Mouse (Mus musculus) liver, adult 10 weeks (tissue): ENCODE results near the gene Zup1. TPM values are rescaled to one million over a fixed set of nuclear protein-coding genes. Genes with fewer than 3 reads are reported as not detected.

Experiments
- polyA plus RNA-seq: library from polyadenylated mRNA; stranded (reverse); fragments of 350-450 nt; fragmentation: Illumina TruSeq; extraction: RNeasy Lipid Tissue Mini Kit (QIAGEN cat#74804); gene quantifications from one replicate; pipeline ENCODE4 v1.2.3, GENCODE M21; 2014; ENCODE audit warnings: low read depth, low replicate concordance

Gene Zup1
- polyA plus RNA-seq: 16.2 TPM

DNA sequence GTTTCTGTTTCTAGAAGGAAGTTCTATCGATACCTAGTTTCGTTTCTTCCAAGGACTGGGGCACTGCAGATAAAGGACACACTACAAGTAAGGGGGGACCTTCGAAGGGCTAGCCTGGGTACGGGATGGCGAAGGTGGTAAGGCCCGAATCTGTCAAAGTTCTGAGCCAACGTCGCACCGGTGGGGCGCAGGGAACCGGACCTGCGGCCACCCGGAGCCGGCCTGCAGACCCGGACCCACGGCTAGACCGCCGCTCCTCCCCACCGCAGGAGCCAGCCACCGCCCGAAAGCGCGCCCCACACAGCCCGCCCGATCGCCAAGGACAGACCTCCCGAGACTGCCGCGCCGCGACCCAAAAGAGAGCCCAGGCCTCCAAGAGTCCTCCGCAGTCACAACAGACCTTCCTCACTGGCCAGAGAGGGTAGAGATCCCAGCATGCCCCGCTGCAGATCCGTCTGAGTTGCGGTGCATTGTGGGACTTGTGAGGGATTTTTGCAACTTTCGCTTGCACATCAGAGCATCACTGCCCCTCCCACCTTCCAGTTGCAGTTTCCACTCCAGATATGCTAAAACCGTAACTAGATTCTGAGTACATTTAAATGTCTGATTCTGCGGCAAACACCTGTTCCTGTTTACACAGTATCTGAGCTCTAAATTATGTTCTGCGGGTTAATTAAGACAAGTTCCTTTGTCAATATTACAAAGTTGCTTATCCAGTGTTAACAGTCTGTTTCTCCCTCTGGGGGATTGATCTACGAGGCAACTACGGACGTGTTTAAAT lies at the start of gene Zup1:
Zup1 (minus strand) TSS at position 467 of the 781 bp plus-strand sequence.

DNA sequence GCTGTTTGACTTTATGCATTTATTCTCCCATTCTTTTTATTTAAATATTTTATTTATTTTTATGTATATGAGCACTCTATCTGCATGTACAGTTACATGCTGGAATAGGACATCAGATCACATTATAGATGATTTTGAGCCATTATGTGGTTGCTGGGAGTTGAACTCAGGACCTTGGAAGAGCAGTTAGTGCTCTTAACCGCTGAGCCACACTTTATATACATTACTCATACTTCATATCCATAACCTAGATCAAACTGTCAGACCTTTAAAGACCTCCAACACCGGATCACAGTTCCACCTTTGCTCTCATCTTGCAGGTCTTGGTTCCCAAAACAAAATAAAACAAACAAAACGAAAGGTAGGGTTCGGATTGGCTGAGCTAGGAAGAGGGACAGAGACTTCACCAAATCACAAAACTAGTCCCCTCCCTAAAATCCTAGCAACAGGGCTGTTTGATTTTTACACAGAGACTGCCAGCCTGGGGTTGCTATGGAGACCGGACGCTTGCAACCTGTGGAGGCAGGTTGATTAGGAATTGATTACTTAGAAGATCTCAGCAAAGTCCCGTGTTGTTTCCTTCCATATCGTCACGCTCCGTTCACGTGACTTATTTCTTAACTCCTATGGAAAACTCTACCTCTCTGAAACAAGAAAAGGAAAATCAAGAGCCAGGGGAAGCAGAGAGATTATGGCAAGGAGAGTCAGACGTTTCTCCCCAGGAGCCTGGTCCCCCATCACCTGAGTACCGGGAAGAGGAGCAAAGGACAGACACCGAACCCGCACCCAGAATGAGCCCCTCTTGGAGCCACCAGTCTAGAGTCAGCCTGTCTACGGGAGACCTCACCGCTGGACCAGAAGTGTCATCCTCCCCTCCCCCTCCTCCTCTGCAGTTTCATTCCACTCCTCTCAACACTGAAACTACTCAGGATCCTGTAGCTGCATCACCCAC lies 46.3 kb downstream of the Zup1 start, which contains the start of gene Rsph4a:
Rsph4a (plus strand) TSS at position 582 of the 952 bp plus-strand sequence.

Other genes starting within 250 kb of the Zup1 start
- gene Sult3a2, start 164.6 kb downstream of the Zup1 start, polyA plus RNA-seq: 60.0 TPM
- 1,185 TPM for gene Sult3a1, start 93.5 kb downstream of the Zup1 start, polyA plus RNA-seq
- gene Rsph4a, start 46.2 kb downstream of the Zup1 start, polyA plus RNA-seq: 2.2 TPM
- 94.8 TPM for gene Rwdd1, start 68.4 kb upstream of the Zup1 start, polyA plus RNA-seq
- gene Trappc3l, start 86.3 kb upstream of the Zup1 start, polyA plus RNA-seq: not detected
- gene Calhm4, start 93.0 kb upstream of the Zup1 start, polyA plus RNA-seq: not detected
- 0.08 TPM for gene Calhm5, start 145.2 kb upstream of the Zup1 start, polyA plus RNA-seq
- gene Calhm6, start 176.7 kb upstream of the Zup1 start, polyA plus RNA-seq: 2.1 TPM